Mouse (Mus musculus) kidney, adult 10 weeks (tissue): ENCODE data around the gene Btg1-ps2. TPM values are rescaled to one million over a fixed set of nuclear protein-coding genes. Genes with fewer than 3 reads are reported as not detected.

ENCODE experiments used
- polyA plus RNA-seq: library from polyadenylated mRNA; stranded (reverse); fragments of 350-450 nt; fragmentation: Illumina TruSeq; extraction: RNeasy Lipid Tissue Mini Kit (QIAGEN cat#74804); gene quantifications from one replicate; pipeline ENCODE4 v1.2.3, GENCODE M21; 2014; ENCODE audit warnings: low read depth, low replicate concordance

Gene Btg1-ps2
- not detected for polyA plus RNA-seq

GRCm38 (mm10) chrX:38043014-38043413 is at the start of gene Btg1-ps2:
Gene Btg1-ps2 (minus strand): TSS chrX:38043114.

GRCm38 (mm10) chrX:38085041-38085440 is 42.1 kb upstream of the Btg1-ps2 start, which contains the start of gene Rhox11:
Gene Rhox11 (minus strand): TSS chrX:38085141.

GRCm38 (mm10) chrX:38066175-38066574 is 23.3 kb upstream of the Btg1-ps2 start, which contains the start of gene Rhox10:
Gene Rhox10 (plus strand): TSS chrX:38066475.

GRCm38 (mm10) chrX:38018597-38018996 is 24.3 kb downstream of the Btg1-ps2 start, which contains the start of gene Btg1-ps1:
Gene Btg1-ps1 (minus strand): TSS chrX:38018815.

Other genes starting within 250 kb of the Btg1-ps2 start
- not detected for gene Rhox5, start 238.3 kb downstream of the Btg1-ps2 start, polyA plus RNA-seq
- gene Rhox6, start 216.2 kb downstream of the Btg1-ps2 start, polyA plus RNA-seq: not detected
- not detected for gene Rhox7a, start 211.4 kb downstream of the Btg1-ps2 start, polyA plus RNA-seq
- not detected for gene Rhox8, start 164.2 kb downstream of the Btg1-ps2 start, polyA plus RNA-seq
- not detected for gene Rhox7b, start 145.9 kb downstream of the Btg1-ps2 start, polyA plus RNA-seq
- gene Rhox9, start 141.3 kb downstream of the Btg1-ps2 start, polyA plus RNA-seq: not detected
- not detected for gene Btg1-ps1, start 24.3 kb downstream of the Btg1-ps2 start, polyA plus RNA-seq
- gene Rhox10, start 23.4 kb upstream of the Btg1-ps2 start, polyA plus RNA-seq: not detected
- gene Rhox11, start 42.0 kb upstream of the Btg1-ps2 start, polyA plus RNA-seq: not detected
- not detected for gene Rhox12, start 67.8 kb upstream of the Btg1-ps2 start, polyA plus RNA-seq
- gene Rhox13, start 78.1 kb upstream of the Btg1-ps2 start, polyA plus RNA-seq: not detected
- gene Zbtb33, start 146.7 kb upstream of the Btg1-ps2 start, polyA plus RNA-seq: 54.5 TPM
- 0.24 TPM for gene Tmem255a, start 209.3 kb upstream of the Btg1-ps2 start, polyA plus RNA-seq